Mouse (Mus musculus) intestine, embryonic 14.5 days (tissue): Measurements from ENCODE around the gene Nr4a2. TPM values are rescaled to one million over a fixed set of nuclear protein-coding genes. Genes with fewer than 3 reads are reported as not detected.

ENCODE experiments used
- ATAC-seq: fragments of 200-750 bp; cut with Nextera tagmentation; replicated peaks from 2 replicates; pipeline ENCODE4 v1.8.0; 2017; ENCODE audit warnings: low read depth, moderate number of reproducible peaks, moderate TSS enrichment, moderate library complexity; ENCODE audit not compliant: low FRiP score, low TSS enrichment
- DNase-seq: peaks from one replicate; pipeline ENCODE4 v3.0.0-alpha.2; 2018; ENCODE audit warnings: low spot score
- H3K27ac ChIP-seq: fragments of 300-500 bp; sonication (generic); 2 replicates; pipeline ENCODE4 v1.5.1; 2014; ENCODE audit warnings: low read depth, mild to moderate bottlenecking, control low read depth
- H3K27me3 ChIP-seq: fragments of 300-500 bp; sonication (generic); replicated peaks from 2 replicates; pipeline ENCODE4 v1.6.1; 2014; ENCODE audit warnings: low read length, control low read depth; ENCODE audit not compliant: control insufficient read depth, insufficient read depth
- H3K36me3 ChIP-seq: fragments of 300-500 bp; sonication (generic); 2 replicates; pipeline ENCODE4 v1.6.1; 2014; ENCODE audit warnings: low read length, control low read depth; ENCODE audit not compliant: control insufficient read depth, insufficient read depth
- H3K4me1 ChIP-seq: fragments of 300-500 bp; sonication (generic); replicated peaks from 2 replicates; pipeline ENCODE4 v1.6.1; 2014; ENCODE audit warnings: low read length, control low read depth, mixed read lengths; ENCODE audit not compliant: control insufficient read depth, insufficient read depth
- H3K4me2 ChIP-seq: fragments of 300-500 bp; sonication (generic); 2 replicates; pipeline ENCODE4 v1.6.1; 2014; ENCODE audit warnings: low read length
- H3K4me3 ChIP-seq: fragments of 300-500 bp; sonication (generic); 2 replicates; pipeline ENCODE4 v1.5.1; 2014; ENCODE audit warnings: low read depth, low read length, control low read depth, mixed read lengths
- H3K9ac ChIP-seq: fragments of 300-500 bp; sonication (generic); 2 replicates; pipeline ENCODE4 v1.6.1; 2014; ENCODE audit warnings: mild to moderate bottlenecking, low read length
- H3K9me3 ChIP-seq: fragments of 300-500 bp; sonication (generic); 2 replicates; pipeline ENCODE4 v1.6.1; 2016; ENCODE audit warnings: low read length, control low read depth; ENCODE audit not compliant: control insufficient read depth
- WGBS: fragments of 180-500 bp; shearing (Covaris S2); extraction: QIAGEN DNeasy Blood & Tissue Kit; methylation state at CpG from one replicate; pipeline ENCODE4 v1.1.7; 2014; 5-methylcytosine and 5-hydroxymethylcytosine counted together
- polyA plus RNA-seq: library from polyadenylated mRNA; unstranded; fragments of >200 nt; fragmentation: Nextera tagmentation; extraction: Ambion mirVana; gene quantifications from 2 replicates; pipeline ENCODE4 v1.2.1, GENCODE M21; 2014

The Nr4a2 gene
- polyA plus RNA-seq, 1 experiment from 2014 or later, result 4.1 TPM

DNA sequence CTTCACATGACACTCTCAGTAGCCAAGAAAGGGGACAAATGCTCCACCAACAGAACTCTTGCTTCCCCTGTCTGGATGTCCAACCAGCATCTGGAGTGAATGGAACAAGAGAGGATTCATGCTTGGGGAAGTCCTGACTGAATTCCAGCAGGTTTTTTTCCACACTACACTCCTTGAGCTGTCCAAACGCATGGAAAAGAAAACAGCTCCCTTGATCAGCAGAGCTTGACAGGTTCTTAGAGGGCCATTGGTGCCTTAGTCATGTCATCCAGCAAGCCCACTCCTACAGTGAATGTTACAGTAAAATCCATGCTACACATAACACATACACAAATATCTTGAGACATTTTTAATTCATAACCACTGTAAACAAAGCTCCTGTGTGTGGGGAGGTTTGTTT, 60.3 kb downstream of the Nr4a2 start:
- Histone ChIP-seq H3K36me3 (no peaks in the 10 kb centered on the region), H3K9ac (no peak overlapping the region), H3K4me2 (no peak overlapping the region), H3K4me3 (no peak overlapping the region), H3K27me3 (no peaks in the 10 kb centered on the region), H3K9me3 (no peaks in the 10 kb centered on the region), H3K4me1 (no peaks in the 10 kb centered on the region), H3K27ac (no peak overlapping the region)
- 86% methylated on average over 1 of the region's 1 CpGs for WGBS
- ATAC-seq, result no peak
- DNase-seq, result no peak

Other genes with a start within 250 kb of the Nr4a2 start
- gene Gpd2, start 113.6 kb upstream of the Nr4a2 start, polyA plus RNA-seq, result 21.8 and 24.7 TPM in 2 replicates